Mouse (Mus musculus): ENCODE results near the gene Dusp7.

DNA sequence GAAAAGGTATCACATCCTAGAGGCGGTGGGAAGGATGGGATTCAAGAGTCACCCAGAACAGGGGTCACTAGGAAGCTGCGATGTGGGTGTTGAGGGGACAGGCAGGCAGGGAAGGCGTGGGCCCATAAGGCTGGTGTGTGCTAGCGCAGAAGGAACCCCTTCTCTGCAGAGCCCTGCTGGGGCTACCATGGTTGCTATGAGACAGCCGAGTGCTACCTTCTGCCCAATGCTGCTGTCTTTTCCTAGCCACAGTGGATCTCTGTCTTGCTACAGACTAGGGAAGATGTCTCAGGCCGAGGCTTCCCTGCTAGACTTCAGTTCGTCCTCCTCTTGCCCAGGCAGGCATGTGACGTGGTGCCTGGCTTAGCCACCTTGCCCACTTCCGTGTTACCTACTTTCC is 25.9 kb upstream of the Dusp7 start:
- TF ChIP-seq POLR2A (IDR thresholded peaks at IDR 0.05; ENCODE audit: low read depth, low read length) (no peak), CTCF (IDR thresholded peaks at IDR 0.05; ENCODE audit: extremely low read depth, insufficient read length, insufficient replicate concordance, low read depth, low read length) (no peak)
